Mouse (Mus musculus): ENCODE results near the gene Folr2. TPM values are rescaled to one million over a fixed set of nuclear protein-coding genes. Genes with fewer than 3 reads are reported as not detected.

The Folr2 gene
- not detected in 3 replicates for total RNA-seq (2017)

- ATAC-seq (replicated peaks; ENCODE audit: insufficient number of reproducible peaks, low FRiP score, low TSS enrichment, poor library complexity, severe bottlenecking): no peak
These were observed at the start of gene Folr2 for GRCm38 (mm10) chr7:101857094-101857493. Gene Folr2 (minus strand): TSS chr7:101857194.

GRCm38 (mm10) chr7:101906696-101907095 is 49.7 kb upstream of the Folr2 start:
- ATAC-seq (replicated peaks; ENCODE audit: insufficient number of reproducible peaks, low FRiP score, low TSS enrichment, poor library complexity, severe bottlenecking): no peak

GRCm38 (mm10) chr7:101906287-101906681 is 49.3 kb upstream of the Folr2 start, which contains the start of gene Tomt:
Gene Tomt (minus strand): TSS chr7:101906359.
- no peak for ATAC-seq (replicated peaks; ENCODE audit: insufficient number of reproducible peaks, low FRiP score, low TSS enrichment, poor library complexity, severe bottlenecking)

- peak; percentile 89 for ATAC-seq (replicated peaks; ENCODE audit: insufficient number of reproducible peaks, low FRiP score, low TSS enrichment, poor library complexity, severe bottlenecking)
These were observed 48.7 kb upstream of the Folr2 start, which contains the start of gene Lamtor1 for GRCm38 (mm10) chr7:101905561-101906286. Gene Lamtor1 (plus strand): TSS chr7:101905904.

- no peak for ATAC-seq (replicated peaks; ENCODE audit: insufficient number of reproducible peaks, low FRiP score, low TSS enrichment, poor library complexity, severe bottlenecking)
These were observed 45.9 kb upstream of the Folr2 start for GRCm38 (mm10) chr7:101902846-101903245.

GRCm38 (mm10) chr7:101901969-101902368 is 45.0 kb upstream of the Folr2 start:
- ATAC-seq (replicated peaks; ENCODE audit: insufficient number of reproducible peaks, low FRiP score, low TSS enrichment, poor library complexity, severe bottlenecking): no peak

GRCm38 (mm10) chr7:101900331-101901097 is 43.5 kb upstream of the Folr2 start:
- ATAC-seq (replicated peaks; ENCODE audit: insufficient number of reproducible peaks, low FRiP score, low TSS enrichment, poor library complexity, severe bottlenecking): no peak

GRCm38 (mm10) chr7:101896104-101897066 is 39.4 kb upstream of the Folr2 start:
- ATAC-seq (replicated peaks; ENCODE audit: insufficient number of reproducible peaks, low FRiP score, low TSS enrichment, poor library complexity, severe bottlenecking): peak; percentile 94

- no peak for ATAC-seq (replicated peaks; ENCODE audit: insufficient number of reproducible peaks, low FRiP score, low TSS enrichment, poor library complexity, severe bottlenecking)
These were observed 38.7 kb upstream of the Folr2 start for GRCm38 (mm10) chr7:101895695-101896094.

- ATAC-seq (replicated peaks; ENCODE audit: insufficient number of reproducible peaks, low FRiP score, low TSS enrichment, poor library complexity, severe bottlenecking): no peak
These were observed 31.5 kb upstream of the Folr2 start for GRCm38 (mm10) chr7:101888460-101888859.

- ATAC-seq (replicated peaks; ENCODE audit: insufficient number of reproducible peaks, low FRiP score, low TSS enrichment, poor library complexity, severe bottlenecking): no peak
These were observed 29.3 kb upstream of the Folr2 start for GRCm38 (mm10) chr7:101886274-101886673.

GRCm38 (mm10) chr7:101884160-101884559 is 27.2 kb upstream of the Folr2 start:
- no peak for ATAC-seq (replicated peaks; ENCODE audit: insufficient number of reproducible peaks, low FRiP score, low TSS enrichment, poor library complexity, severe bottlenecking)

GRCm38 (mm10) chr7:101882413-101883154 is 25.6 kb upstream of the Folr2 start:
- no peak for ATAC-seq (replicated peaks; ENCODE audit: insufficient number of reproducible peaks, low FRiP score, low TSS enrichment, poor library complexity, severe bottlenecking)

- no peak for ATAC-seq (replicated peaks; ENCODE audit: insufficient number of reproducible peaks, low FRiP score, low TSS enrichment, poor library complexity, severe bottlenecking)
These were observed 23.9 kb upstream of the Folr2 start for GRCm38 (mm10) chr7:101880855-101881254.

- ATAC-seq (replicated peaks; ENCODE audit: insufficient number of reproducible peaks, low FRiP score, low TSS enrichment, poor library complexity, severe bottlenecking): no peak
These were observed 19.0 kb upstream of the Folr2 start for GRCm38 (mm10) chr7:101875978-101876377.

- no peak for ATAC-seq (replicated peaks; ENCODE audit: insufficient number of reproducible peaks, low FRiP score, low TSS enrichment, poor library complexity, severe bottlenecking)
These were observed 14.3 kb upstream of the Folr2 start for GRCm38 (mm10) chr7:101871296-101871695.

- no peak for ATAC-seq (replicated peaks; ENCODE audit: insufficient number of reproducible peaks, low FRiP score, low TSS enrichment, poor library complexity, severe bottlenecking)
These were observed 13.6 kb upstream of the Folr2 start, which contains the start of gene Folr1 for GRCm38 (mm10) chr7:101870629-101871028. Gene Folr1 (minus strand): TSS chr7:101870788.

- no peak for ATAC-seq (replicated peaks; ENCODE audit: insufficient number of reproducible peaks, low FRiP score, low TSS enrichment, poor library complexity, severe bottlenecking)
These were observed 12.1 kb upstream of the Folr2 start for GRCm38 (mm10) chr7:101869163-101869500.
